Mouse (Mus musculus) CD8-positive naive resting alpha-beta T cell, adult 2 months (primary cell): ENCODE results near the gene Gigyf2.
"Not testable (repeated sequence)": the region's sequence is repeated elsewhere in the genome, so short reads cannot be mapped to it uniquely, and the experiment has no call there.

Experiments used
- DNase-seq, 2 experiments: peaks; one replicate each; pipeline ENCODE4 v3.0.0; 2022; ENCODE audit warnings: low read depth in 2 of 2, low spot score in 2 of 2

The Gigyf2 gene

DNA sequence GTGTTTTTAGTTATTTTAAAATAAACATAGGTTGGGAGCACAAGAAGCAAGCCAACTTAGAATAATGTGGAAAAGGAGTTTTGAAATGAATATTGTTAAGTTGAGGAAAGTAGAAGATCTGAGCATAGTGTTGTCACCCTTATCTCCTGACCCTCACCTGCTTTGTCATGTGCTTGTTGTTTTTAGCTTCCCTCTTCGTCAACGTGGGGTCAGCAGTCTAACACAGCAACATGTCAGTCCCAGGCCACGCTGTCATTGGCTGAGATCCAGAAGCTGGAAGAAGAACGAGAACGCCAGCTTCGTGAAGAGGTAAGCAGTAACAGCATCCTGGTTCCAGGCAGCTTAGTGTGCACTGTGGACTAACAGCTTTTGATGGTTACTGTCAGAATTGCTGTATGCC, 109.8 kb downstream of the Gigyf2 start:
- DNase-seq = no peak

DNA sequence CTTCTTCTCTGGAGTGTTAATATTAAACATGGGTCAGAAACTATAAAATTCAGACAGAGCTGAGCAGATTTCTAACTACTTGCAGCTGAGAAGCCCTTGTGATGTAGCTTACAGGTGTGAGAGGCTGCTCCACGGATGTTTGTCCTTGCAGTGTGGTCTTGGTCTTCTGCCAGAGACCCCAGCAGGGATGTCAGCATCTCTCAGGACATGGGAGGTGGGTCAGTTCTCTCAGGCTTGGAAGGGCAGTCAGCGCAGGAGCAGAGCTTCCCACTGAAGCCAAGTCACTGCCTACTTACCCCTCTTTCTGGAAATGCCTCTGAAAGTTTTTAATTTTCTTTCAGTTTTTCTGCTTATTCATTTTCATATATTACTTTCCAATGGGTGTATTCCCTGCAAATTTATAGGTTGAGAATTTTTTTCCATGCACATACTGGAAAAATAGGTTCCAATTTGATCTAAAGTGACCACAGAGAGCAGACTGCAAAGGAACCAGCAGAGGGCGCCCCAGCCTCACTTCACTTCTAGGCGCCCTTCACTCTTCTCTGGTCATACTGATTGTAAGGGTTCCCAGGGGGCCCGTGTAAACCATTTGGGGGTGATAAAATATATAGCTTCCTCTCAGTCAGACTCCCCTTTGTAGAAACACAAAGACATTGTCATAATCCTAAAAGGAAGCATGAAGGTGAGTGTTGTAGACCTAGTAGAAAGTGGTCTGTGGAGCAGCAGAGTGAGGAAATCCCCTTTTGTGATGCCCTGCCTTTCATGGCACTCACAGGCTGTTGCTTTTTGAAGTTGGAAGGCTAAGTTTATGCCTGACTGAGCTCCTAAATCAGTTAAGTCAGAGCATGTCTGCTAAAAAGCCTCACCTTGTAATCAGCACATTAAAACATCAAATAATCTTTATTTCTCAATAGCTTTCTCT, 120.6 kb downstream of the Gigyf2 start:
- DNase-seq = peak; percentile 20 to 42

DNA sequence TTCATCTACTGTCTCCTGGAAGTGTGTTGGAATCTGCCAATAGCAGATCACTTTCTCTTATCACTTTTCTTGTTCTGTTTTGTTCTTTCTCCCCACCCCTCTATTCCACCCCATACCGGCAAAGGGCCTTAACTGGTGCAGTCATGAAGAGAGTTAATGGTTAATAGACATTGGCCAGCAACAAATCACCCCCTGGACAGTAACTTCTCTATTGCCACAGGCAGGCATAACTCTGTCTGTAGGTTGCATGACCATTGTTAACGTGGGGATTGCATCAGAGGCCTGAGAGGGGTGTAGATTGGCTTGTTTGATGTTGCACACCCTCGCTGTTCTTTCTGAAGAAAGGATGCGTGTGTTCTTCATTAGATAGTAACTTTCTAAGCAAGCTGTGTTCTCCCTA, 122.6 kb downstream of the Gigyf2 start:
- no peak for DNase-seq

DNA sequence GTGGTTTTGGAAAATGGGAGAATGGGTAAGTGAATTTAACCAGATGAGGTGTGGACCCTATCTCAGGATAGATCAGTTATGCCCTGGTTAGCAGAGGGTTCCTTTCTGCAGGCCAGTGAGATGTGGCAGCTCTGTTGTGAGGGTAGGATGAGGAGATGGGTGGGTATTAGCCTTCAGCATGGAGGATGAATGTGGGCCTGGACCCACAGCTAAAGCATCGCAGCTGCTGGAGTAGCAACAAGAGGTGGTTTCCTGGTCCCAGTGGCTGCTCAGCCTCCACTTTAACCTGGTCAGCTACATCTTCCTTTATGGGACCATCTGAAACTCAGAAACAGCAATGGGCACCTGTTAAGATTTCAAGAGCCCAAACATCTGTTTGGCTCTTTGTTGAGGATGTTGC, 129.6 kb downstream of the Gigyf2 start:
- DNase-seq = no peak

GRCm38 (mm10) chr1:87458045-87458444, 131.2 kb downstream of the Gigyf2 start:
- no peak for DNase-seq

DNA sequence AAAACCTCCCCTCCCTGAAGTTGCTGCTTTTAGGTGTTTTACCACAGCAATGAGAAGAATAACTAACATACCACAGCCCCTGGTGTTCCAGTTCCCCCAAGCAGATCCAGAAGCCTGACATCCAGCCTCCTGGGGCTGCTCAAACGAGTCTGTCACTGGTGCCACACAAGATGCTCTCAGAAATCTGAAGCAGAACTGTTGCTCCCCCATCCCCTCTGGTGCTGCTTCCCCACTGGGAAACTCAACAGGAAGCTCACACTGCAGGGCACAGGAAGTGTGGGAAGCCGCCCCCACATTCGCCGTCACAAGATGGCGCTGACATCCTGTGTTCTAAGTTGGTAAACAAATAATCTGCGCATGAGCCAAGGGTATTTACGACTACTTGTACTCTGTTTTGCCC, 133.1 kb downstream of the Gigyf2 start:
- DNase-seq = not testable (repeated sequence)

GRCm38 (mm10) chr1:87467469-87467868, 140.7 kb downstream of the Gigyf2 start:
- no peak for DNase-seq

DNA sequence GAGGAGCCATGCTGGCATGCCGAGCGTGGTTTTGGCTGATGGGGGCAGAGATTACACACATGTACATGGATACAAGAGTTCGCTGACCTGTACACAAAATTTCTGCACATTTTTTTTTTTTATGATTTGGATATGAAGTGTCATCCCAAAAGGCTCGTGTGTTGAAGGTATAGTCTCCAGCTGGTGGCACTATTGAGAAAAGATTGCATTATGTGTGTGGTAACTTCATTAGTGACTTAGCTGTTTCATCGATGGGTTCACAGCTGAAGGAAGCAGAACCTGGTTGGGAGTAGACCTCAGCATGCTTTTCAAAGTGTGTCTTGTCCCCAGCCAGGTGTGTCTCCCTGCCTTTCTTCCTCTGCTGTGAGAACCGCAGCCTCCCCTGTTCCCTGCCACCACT, 141.5 kb downstream of the Gigyf2 start:
- no peak for DNase-seq

- DNase-seq = not testable (repeated sequence)
These were observed 143.2 kb downstream of the Gigyf2 start, which contains the start of gene Snorc for GRCm38 (mm10) chr1:87469971-87470370. Gene Snorc, plus strand, starts transcription at chr1:87470271.

DNA sequence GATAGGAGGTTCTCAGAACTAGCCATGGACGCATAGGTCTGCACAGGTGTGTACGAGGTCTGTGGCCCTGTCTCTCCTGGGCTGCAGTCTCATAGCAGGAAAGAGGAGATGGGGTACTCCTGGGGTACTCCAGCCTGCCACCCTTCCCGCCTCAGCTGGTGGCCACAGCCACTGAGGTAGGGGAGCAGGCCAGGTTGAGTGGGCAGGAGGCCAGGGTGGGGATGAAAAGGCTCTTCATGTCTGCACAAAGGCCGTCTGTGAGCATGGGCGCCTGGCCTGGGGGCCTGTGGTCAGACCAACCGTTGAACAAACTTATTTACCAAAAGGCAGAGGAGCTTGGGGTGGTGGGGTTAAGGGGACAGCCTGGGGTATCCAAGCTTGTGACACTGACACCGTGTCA, 145.1 kb downstream of the Gigyf2 start:
- no peak for DNase-seq

GRCm38 (mm10) chr1:87472576-87472975, 145.8 kb downstream of the Gigyf2 start:
- DNase-seq = no peak

GRCm38 (mm10) chr1:87475076-87475895, 148.5 kb downstream of the Gigyf2 start:
- no peak for DNase-seq

DNA sequence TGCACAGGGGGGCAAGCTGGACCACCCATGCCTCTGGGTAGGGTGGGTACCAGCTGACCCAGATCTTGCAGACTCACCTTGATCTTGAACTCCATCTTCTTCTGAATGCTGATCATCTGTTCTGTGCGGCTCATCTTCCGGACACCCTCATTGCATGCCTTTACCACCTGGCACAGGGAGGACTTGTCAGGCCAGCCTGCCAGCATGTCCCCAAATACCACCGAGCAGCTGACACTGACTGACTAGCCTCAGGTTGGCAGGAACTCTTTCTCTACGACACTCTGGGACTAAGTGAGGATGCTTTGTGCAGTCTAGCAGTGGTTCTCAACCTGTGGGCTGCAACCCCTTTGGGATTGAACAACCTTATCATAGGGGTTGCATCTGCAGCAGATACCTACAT, 155.7 kb downstream of the Gigyf2 start:
- DNase-seq = no peak

DNA sequence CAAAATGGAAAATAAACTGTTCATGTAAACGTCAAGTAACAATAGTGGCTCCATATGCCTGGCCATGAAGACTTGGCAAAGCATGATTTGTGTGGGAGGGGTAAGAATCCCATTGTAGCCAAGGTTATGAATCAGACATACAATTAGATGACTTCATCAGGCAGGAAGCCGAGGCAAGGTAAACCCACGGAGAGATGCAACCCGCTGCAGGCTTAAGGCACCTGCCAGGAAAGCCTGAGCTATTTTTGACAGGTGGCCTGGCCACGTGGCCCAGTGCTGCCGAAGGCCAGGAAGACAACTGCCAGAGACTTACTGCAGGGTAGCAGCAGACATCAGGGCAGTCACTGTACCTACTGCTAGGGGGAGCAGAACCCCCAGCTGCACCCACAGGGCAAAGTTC, 159.6 kb downstream of the Gigyf2 start:
- DNase-seq = no peak

DNA sequence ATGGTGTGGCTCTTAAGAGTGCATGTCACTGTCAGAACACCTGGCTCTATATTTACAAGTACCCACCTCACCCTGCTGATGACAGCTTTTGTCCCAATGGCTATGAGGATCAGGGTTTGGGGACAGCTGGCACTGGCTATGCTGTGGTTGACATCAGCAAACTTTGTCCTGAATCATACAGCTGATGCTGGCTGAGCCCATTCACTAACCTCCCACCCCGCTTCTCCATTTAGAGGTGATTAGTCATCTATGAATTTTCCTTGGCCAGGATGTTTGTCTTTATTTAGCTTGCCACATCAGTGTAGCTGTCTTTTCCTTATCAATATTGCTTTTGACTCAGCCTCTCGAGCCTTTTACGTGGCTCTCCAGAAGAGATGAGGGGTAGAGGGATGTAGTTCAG, 165.5 kb downstream of the Gigyf2 start:
- DNase-seq = no peak

GRCm38 (mm10) chr1:87493542-87493941, 166.7 kb downstream of the Gigyf2 start:
- DNase-seq = no peak
